Mouse (Mus musculus) liver, embryonic 14.5 days (tissue): ENCODE results near the gene Tnip2.

ENCODE experiments used
- CTCF ChIP-seq: IDR thresholded peaks from 2 replicates; pipeline ENCODE4 v1.5.1; 2016; ENCODE audit warnings: antibody characterized with exemption, low read depth, control low read depth
- EP300 ChIP-seq: IDR thresholded peaks from 2 replicates; pipeline ENCODE4 v1.6.1; 2016; ENCODE audit warnings: antibody characterized with exemption, low read depth

DNA sequence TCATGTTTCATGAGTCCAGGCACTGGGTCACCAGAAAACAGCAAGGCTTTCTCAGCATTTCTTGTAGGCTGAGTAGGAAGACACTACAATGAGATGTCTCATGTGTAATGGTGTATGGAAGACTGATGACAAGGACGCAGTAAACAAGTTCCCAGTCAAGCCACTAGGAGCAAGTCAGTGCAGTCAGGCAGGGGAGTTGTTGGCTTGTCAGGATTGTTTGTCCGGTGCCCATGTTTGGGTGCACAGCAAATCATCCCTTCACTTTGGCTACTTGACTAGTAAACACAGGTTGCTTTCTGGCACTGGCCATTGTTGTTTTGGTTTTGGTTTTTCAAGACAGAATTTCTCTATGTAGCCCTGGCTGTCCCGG, 24.4 kb downstream of the Tnip2 start:
- TF ChIP-seq CTCF (peak; percentile 27), EP300 (no peak)
